Mouse (Mus musculus) stomach, postnatal 0 days (tissue): ENCODE results near the gene Sgms1. TPM values are rescaled to one million over a fixed set of nuclear protein-coding genes. Genes with fewer than 3 reads are reported as not detected.

Experiments
- ATAC-seq: fragments of 200-750 bp; cut with Nextera tagmentation; 2 replicates; pipeline ENCODE4 v1.8.0; 2017; ENCODE audit not compliant: low FRiP score, low TSS enrichment
- DNase-seq: peaks from one replicate; pipeline ENCODE4 v3.0.0-alpha.2; 2016; ENCODE audit warnings: low spot score
- H3K27ac ChIP-seq: fragments of 300-500 bp; sonication (generic); replicated peaks from 2 replicates; pipeline ENCODE4 v1.5.1; 2014; ENCODE audit warnings: mild to moderate bottlenecking, control low read depth
- H3K27me3 ChIP-seq: fragments of 300-500 bp; sonication (generic); 2 replicates; pipeline ENCODE4 v1.6.1; 2014; ENCODE audit warnings: low read length; ENCODE audit not compliant: control insufficient read depth, insufficient read depth
- H3K36me3 ChIP-seq: fragments of 300-500 bp; sonication (generic); 2 replicates; pipeline ENCODE4 v1.6.1; 2014; ENCODE audit warnings: low read length, mixed read lengths; ENCODE audit not compliant: control insufficient read depth, insufficient read depth
- H3K4me1 ChIP-seq: fragments of 300-500 bp; sonication (generic); replicated peaks from 2 replicates; pipeline ENCODE4 v1.6.1; 2014; ENCODE audit warnings: antibody characterized with exemption; ENCODE audit not compliant: control insufficient read depth, insufficient read depth
- H3K4me2 ChIP-seq: fragments of 300-500 bp; sonication (generic); replicated peaks from 2 replicates; pipeline ENCODE4 v1.6.1; 2014; ENCODE audit warnings: low read depth, mild to moderate bottlenecking, control low read depth, moderate library complexity
- H3K4me3 ChIP-seq: fragments of 300-500 bp; sonication (generic); 2 replicates; pipeline ENCODE4 v1.5.1; 2014; ENCODE audit warnings: low read depth, low read length, control low read depth
- H3K9ac ChIP-seq: fragments of 300-500 bp; sonication (generic); 2 replicates; pipeline ENCODE4 v1.6.1; 2014; ENCODE audit warnings: mild to moderate bottlenecking, low read length, control low read depth, mixed read lengths
- H3K9me3 ChIP-seq: fragments of 300-500 bp; sonication (generic); 2 replicates; pipeline ENCODE4 v1.6.1; 2016; ENCODE audit warnings: low read length; ENCODE audit not compliant: control insufficient read depth
- CTCF ChIP-seq: IDR thresholded peaks from 2 replicates; pipeline ENCODE4 v1.5.1; 2016; ENCODE audit warnings: antibody characterized with exemption, low read depth, mild to moderate bottlenecking, moderate library complexity
- EP300 ChIP-seq: optimal IDR thresholded peaks from 2 replicates; pipeline ENCODE3; 2016; ENCODE audit warnings: antibody characterized with exemption
- WGBS: fragments of 180-500 bp; shearing (Covaris S2); extraction: QIAGEN DNeasy Blood & Tissue Kit; methylation state at CpG from one replicate; pipeline ENCODE4 v1.1.7; 2014; 5-methylcytosine and 5-hydroxymethylcytosine counted together
- polyA plus RNA-seq: library from polyadenylated mRNA; unstranded; fragments of >200 nt; fragmentation: Nextera tagmentation; extraction: Ambion mirVana; gene quantifications from 2 replicates; pipeline ENCODE4 v1.2.1, GENCODE M21; 2015

Sgms1 gene
- polyA plus RNA-seq, 1 experiment from 2014 or later, result 29.3 TPM

GRCm38 (mm10) chr19:32277869-32278268, 111.6 kb downstream of the Sgms1 start:
- no peaks in the 10 kb centered on the region for H3K4me1 ChIP-seq
- DNase-seq, result no peak
- no peak overlapping the region for H3K9ac ChIP-seq
- no peak overlapping the region for H3K4me3 ChIP-seq
- 69% methylated on average over 3 of the region's 3 CpGs for WGBS
- H3K36me3 ChIP-seq, result no peaks in the 10 kb centered on the region
- H3K4me2 ChIP-seq, result no peak overlapping the region
- no peak for TF ChIP-seq EP300
- TF ChIP-seq CTCF, result no peak
- ATAC-seq, result no peak
- no peak overlapping the region for H3K27ac ChIP-seq
- no peaks in the 10 kb centered on the region for H3K27me3 ChIP-seq
- H3K9me3 ChIP-seq, result no peaks in the 10 kb centered on the region

- ATAC-seq, result no peak; the same call in 1 of the 2 replicates
- Histone ChIP-seq H3K9ac (no peak overlapping the region), H3K9me3 (no peaks in the 10 kb centered on the region), H3K36me3 (no peaks in the 10 kb centered on the region), H3K27ac (no peak overlapping the region), H3K27me3 (no peaks in the 10 kb centered on the region), H3K4me3 (no peak overlapping the region), H3K4me2 (no peak overlapping the region), H3K4me1 (0 out of 2 replicates have a peak, but pooled peaks cover 2% of the 10 kb centered on the region)
- no peak for TF ChIP-seq CTCF
- no peak for DNase-seq
- 76% methylated on average over 2 of the region's 2 CpGs for WGBS
Measured at GRCm38 (mm10) chr19:32277287-32277686, 112.2 kb downstream of the Sgms1 start.

GRCm38 (mm10) chr19:32276817-32277216, 112.7 kb downstream of the Sgms1 start:
- ATAC-seq (peak; percentile 93), DNase-seq (peak; percentile 66)
- Histone ChIP-seq H3K4me1 (0 out of 2 replicates have a peak, but pooled peaks cover 2% of the 10 kb centered on the region), H3K9me3 (no peaks in the 10 kb centered on the region), H3K4me3 (no peak overlapping the region), H3K36me3 (no peaks in the 10 kb centered on the region), H3K4me2 (no peak overlapping the region), H3K27ac (0 out of 2 replicates have a peak overlapping the region, but pooled peaks have one; percentile 18), H3K9ac (no peak overlapping the region), H3K27me3 (no peaks in the 10 kb centered on the region)
- 64% methylated on average over 8 of the region's 8 CpGs for WGBS
- no peak for TF ChIP-seq CTCF
- no peak for TF ChIP-seq EP300

GRCm38 (mm10) chr19:32276263-32276662, 113.3 kb downstream of the Sgms1 start:
- H3K27ac ChIP-seq, result 0 out of 2 replicates have a peak overlapping the region, but pooled peaks have one; percentile 18
- no peak overlapping the region for H3K4me3 ChIP-seq
- H3K4me1 ChIP-seq, result 0 out of 2 replicates have a peak, but pooled peaks cover 2% of the 10 kb centered on the region
- ATAC-seq, result no peak
- no peaks in the 10 kb centered on the region for H3K27me3 ChIP-seq
- WGBS, result 85% methylated on average over 5 of the region's 5 CpGs
- no peaks in the 10 kb centered on the region for H3K36me3 ChIP-seq
- no peak overlapping the region for H3K4me2 ChIP-seq
- TF ChIP-seq EP300, result no peak
- no peak for TF ChIP-seq CTCF
- no peak for DNase-seq
- no peak overlapping the region for H3K9ac ChIP-seq
- no peaks in the 10 kb centered on the region for H3K9me3 ChIP-seq

GRCm38 (mm10) chr19:32275068-32275925, 114.2 kb downstream of the Sgms1 start:
- Histone ChIP-seq H3K36me3 (no peaks in the 10 kb centered on the region), H3K27me3 (no peaks in the 10 kb centered on the region), H3K9me3 (no peaks in the 10 kb centered on the region), H3K4me1 (0 out of 2 replicates have a peak, but pooled peaks cover 2% of the 10 kb centered on the region), H3K27ac (no peak overlapping the region), H3K4me2 (no peak overlapping the region), H3K4me3 (no peak overlapping the region), H3K9ac (no peak overlapping the region)
- no peak for TF ChIP-seq EP300
- no peak for TF ChIP-seq CTCF
- 73% methylated on average over 14 of the region's 14 CpGs for WGBS
- no peak for ATAC-seq
- DNase-seq, result no peak

- no peak overlapping the region for H3K4me2 ChIP-seq
- peak overlapping the region; percentile 9; the same call in 1 of the 2 replicates for H3K27ac ChIP-seq
- 0 out of 2 replicates have a peak, but pooled peaks cover 2% of the 10 kb centered on the region for H3K4me1 ChIP-seq
- H3K36me3 ChIP-seq, result no peaks in the 10 kb centered on the region
- WGBS, result 71% methylated on average over 2 of the region's 2 CpGs
- TF ChIP-seq EP300, result no peak
- TF ChIP-seq CTCF, result no peak
- no peaks in the 10 kb centered on the region for H3K27me3 ChIP-seq
- no peaks in the 10 kb centered on the region for H3K9me3 ChIP-seq
- ATAC-seq (no peak), DNase-seq (no peak)
- H3K4me3 ChIP-seq, result no peak overlapping the region
- H3K9ac ChIP-seq, result no peak overlapping the region
Measured at GRCm38 (mm10) chr19:32274145-32274544, 115.4 kb downstream of the Sgms1 start.
